Mouse (Mus musculus): ENCODE results near the gene Tsga8. TPM values are rescaled to one million over a fixed set of nuclear protein-coding genes. Genes with fewer than 3 reads are reported as not detected.

The Tsga8 gene
- not detected for total RNA-seq (2021)

DNA sequence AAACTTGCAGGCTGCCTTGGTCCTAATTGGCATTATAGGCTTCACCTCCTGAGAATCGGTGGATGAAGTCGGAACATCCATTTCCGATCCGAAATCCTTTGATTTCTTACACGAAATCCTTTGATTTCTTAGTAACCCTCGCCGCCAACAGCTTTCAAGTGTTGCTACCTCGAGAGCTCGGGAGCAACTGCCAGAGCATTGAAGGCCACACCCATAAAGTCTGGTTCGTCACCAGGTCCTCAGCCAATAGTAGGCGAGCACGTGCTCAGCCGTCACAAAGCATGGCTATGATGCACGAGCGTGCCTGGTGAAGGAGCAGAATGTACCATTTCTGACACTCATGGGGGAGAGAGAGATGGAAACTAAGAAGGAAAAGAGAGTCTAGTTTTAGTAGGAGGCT, at the start of gene Tsga8:
Gene Tsga8 (minus strand): TSS at position 327 of the 400 bp plus-strand sequence.
- intact Hi-C loops (cut with DNase I): no loop called here
- DNase-seq: no peak

Measured in left cerebral cortex, postnatal 4 days (tissue).